Mouse (Mus musculus): Measurements from ENCODE around the gene Nptn. TPM values are rescaled to one million over a fixed set of nuclear protein-coding genes. Genes with fewer than 3 reads are reported as not detected.
"Not testable (repeated sequence)": the region's sequence is repeated elsewhere in the genome, so short reads cannot be mapped to it uniquely, and the experiment has no call there.

The Nptn gene
- total RNA-seq, 2 experiments from 2014 or later: 825 to 896 TPM

DNA sequence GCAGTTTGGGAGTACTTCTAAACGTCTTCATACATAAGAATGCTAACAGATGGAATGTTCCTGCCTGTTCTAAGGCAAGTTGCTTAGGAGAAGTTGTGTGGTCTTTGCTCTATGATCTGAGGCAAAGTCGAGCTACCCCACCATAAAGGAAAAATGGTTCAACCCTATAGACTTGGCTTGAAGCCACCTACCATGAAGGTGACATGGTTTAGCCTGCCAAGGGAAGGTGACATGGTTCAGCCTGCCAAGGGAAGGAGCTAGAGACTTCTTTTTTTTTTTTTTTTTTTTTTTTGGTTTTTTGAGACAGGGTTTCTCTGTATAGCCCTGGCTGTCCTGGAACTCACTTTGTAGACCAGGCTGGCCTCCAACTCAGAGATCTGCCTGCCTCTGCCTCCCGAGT is 16.1 kb upstream of the Nptn start:
- not testable (repeated sequence) for DNase-seq

DNA sequence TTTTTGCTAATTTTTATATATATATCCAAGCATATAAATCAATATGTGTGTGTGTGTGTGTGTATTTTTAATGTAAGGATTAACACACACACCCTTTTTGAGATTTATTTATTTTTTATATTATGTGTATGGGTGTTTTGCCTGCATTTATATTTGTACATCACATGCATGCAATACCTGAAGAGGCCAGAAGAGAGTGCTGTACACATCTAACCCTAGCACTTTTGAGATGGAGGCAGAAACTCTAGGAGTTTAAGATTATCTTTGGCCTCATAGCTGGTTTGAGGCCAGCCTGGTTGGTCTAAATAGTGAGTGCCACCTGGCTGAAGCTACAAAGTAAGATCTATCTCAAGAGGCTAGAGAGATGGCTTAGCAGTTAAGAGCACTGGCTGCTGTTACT is 14.4 kb upstream of the Nptn start:
- no peak for DNase-seq

DNA sequence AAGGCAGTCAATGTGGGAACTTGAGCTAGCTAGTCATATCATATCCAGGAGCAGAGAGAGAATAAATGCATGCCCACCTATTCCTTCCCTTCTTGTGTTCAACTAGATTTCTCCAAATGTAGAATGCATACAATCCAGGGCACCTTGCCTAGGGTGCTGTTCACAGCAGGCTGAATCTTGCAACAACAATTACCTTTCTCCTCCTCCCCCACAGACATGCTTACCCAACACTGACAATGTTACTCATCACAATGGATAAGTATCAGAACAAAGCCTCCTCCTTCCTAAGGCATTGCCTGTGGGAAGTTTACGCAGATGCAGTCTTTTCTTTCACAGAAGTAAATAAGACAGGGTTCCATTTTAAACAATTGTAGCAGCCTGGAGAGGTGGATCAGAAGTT is 11.0 kb upstream of the Nptn start:
- DNase-seq: no peak

DNA sequence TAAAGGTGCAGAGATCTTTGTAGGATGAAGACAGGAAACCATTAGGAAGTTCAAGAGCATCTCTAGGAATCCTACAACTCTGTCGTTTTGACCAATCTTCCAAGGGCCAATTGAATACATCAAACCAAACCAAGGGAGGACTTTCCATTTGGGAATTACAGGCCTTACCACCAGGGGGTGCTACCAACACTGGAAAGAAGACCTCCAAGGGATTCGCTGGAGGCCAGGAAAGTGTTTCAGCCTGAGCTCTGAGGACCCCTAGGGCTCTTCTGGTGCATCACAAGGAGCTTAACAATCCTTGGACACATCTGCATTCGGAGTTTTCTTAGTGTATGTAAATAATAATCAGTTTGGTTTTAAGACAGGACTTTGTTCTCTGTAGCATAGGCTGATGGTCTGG is 3.4 kb upstream of the Nptn start:
- DNase-seq: peak; percentile 64 to 81

DNA sequence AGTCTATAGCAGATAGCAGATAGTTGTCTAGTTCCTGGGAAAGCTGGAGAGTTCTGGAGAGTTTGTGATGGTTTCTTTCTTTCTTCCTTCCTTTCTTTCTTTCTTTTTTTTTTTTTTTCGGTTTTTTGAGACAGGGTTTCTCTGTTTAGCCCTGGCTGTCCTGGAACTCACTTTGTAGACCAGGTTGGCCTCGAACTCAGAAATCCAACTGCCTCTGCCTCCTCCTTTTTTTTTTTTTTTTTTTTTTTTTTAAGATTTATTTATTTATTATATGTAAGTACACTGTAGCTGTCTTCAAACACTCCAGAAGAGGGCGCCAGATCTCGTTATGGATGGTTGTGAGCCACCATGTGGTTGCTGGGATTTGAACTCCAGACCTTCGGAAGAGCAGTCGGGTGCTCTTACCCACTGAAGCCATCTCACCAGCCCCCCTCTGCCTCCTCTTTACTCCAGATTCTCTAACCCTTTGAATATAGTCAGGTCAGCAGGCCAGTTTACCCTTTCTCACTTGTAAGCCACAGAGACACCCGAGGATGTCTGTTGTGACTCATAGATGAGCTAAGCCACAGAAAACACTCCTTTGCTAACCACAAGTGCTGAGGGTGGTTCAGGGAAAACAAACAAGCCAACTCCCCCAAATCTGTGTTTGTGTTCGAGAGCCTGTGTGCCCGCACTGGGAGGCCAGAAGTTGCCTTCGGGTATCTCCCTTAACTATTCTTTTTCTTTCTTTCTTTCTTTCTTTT is 1.4 kb upstream of the Nptn start:
- not testable (repeated sequence) for DNase-seq

DNA sequence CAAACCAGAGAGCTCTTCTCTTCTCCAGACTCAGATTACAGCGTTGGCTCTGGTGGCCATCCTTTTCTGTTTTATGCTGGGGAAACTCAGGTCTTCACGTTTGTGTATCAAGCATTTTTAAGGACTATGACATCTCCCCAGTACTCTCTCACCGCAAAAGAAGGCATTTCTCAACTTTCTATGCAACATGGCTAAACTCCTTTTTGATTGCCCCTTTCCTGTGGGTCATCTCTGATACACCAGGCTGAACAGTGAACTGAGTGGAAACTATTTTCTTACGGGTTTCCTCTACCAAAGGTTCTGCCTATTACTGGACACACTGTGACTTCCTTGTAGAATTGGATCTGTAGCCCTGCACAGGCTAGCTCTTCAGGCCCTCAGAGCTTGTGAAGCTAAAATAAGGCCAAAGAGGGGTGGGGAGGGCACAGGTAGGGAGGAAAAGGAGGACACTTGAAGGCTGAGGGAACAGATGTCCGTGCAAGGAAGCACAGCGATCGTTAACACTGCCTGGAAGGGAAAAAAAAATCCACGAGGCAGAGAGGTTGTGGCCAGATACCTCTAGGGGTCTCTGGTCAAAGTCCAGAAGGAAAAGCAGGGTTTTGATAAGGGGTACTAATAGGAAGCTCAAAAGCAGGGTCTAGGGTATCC is 633 bp upstream of the Nptn start:
- no peak for DNase-seq

DNA sequence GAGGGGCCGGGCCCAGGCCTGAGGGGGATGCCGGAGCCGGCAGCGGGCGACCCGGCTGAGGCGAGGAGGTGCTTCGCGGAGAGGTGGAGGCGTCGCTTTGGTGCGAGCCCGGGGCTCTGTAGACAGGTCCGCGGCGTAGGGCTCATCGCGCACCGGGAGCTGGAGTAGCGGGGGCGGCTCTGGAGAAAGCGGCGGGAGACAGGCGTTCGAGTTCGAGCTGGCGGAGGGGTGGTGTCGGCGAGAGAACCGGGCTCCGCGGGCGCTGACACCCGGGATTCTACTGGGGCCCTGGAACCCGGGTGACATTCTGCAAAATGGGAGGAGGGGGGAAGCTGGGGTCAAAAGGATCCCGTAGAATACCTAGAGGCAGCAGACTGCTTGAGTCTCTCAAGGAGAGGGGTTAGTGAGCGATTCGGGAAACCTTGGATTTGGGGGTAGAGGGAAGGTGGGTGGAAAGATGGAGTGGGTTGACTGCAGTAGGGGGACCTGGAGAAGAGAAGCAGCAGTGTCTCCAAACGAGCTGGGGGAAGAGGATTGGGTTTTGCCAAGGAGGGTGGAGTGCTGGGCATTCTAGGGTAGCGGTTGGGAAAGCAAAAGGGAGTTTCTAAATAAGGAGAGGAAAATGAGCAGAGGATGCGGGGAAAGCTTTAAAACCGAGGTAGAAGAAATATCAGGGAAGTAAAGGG is 684 bp downstream of the Nptn start:
- DNase-seq: peak; percentile 35 to 49

DNA sequence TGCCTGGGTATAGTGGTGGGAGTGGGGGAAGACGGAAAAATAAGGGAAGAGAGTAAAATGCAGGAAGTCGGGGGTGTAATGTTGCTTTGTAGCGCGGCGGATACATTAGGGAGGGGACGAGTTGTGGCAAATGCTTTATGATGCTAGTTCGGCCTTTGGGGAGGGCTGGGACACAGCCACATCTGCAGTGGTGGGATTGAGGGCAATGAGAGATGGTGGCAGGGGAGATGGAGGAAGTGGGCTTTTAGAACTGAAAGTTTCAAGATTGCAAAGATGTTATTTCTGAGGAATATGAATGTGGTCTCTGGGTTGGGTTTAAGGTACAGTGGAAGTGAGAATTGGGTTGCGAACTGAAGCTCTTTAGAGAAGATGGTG is 1.2 kb downstream of the Nptn start:
- peak in 1 of 2 experiments; percentile 14 for DNase-seq

DNA sequence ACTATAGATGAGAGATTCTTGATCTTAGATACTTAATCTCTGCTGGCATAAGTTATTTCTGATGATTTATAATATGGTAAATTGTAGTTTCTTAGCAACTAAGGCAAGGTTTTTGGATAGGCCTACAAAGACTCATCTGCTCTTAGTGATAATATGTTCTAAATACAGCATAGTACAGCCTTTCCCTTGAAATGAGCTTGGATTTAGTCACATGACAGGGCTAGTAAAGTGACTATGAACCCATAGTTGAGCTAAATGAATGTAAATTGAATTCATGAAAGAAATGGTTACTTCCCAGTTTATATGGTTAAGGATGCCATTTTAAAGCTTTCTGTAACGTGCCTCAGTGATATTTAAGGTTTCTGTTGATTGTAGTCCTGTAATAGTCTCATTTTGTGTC is 2.3 kb downstream of the Nptn start:
- no peak for DNase-seq

DNA sequence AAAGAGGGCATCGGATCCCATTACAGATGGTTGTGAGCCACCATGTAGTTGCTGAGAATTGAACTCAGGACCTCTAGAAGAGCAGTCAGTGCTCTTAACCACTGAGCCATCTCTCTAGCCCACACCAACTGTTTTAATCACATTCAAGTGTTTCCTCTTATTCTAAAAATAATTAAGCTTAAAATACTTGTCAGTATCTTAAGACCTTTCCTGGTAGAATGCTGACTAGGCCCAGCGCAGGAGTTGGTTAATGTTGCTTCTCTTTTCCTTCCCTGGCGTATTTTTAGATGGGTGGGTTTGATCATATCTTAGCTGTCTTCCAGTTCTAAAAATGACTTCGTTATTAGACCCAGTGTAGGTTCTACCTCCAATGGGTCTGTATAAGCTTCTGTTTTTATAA is 6.6 kb downstream of the Nptn start:
- DNase-seq: no peak

DNA sequence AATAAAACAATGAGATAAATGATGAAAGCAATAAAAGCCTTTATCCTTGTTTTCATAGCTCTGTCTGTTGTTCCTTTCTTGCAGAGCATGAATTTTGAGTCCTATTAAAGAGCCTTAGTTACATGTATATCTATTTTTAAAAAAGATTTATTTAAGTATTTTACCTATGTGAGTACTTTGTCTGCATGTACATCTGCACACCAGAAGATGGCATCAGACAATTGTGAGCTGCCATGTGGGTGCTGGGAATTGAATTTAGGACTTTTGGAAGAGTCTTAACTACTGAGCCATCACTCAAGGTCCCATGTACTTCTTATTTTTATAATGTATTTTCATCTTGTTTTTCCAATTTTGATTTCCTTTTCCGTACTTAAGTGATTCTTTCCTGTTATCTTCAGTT is 13.3 kb downstream of the Nptn start:
- DNase-seq: no peak

DNA sequence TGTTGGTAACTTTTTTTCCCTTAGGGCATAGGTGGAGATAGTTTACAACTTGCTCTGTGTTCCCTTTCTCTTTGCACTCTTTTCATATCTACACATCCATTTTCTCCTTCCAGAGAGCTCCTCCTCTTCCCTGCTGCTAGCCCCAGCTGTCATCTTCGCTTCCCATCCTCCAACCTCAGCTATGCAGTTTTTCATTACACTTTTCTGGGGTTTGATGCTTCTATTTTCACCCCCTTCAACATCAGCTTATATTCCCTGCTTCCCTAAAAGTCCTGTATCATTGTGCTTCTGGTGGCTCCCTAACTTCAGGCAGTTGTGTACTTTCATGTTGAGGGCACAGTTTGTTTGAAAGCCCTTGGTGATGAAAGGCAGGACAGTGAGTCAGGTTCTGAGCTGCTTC is 31.8 kb downstream of the Nptn start:
- DNase-seq: peak; percentile 21 to 27

DNA sequence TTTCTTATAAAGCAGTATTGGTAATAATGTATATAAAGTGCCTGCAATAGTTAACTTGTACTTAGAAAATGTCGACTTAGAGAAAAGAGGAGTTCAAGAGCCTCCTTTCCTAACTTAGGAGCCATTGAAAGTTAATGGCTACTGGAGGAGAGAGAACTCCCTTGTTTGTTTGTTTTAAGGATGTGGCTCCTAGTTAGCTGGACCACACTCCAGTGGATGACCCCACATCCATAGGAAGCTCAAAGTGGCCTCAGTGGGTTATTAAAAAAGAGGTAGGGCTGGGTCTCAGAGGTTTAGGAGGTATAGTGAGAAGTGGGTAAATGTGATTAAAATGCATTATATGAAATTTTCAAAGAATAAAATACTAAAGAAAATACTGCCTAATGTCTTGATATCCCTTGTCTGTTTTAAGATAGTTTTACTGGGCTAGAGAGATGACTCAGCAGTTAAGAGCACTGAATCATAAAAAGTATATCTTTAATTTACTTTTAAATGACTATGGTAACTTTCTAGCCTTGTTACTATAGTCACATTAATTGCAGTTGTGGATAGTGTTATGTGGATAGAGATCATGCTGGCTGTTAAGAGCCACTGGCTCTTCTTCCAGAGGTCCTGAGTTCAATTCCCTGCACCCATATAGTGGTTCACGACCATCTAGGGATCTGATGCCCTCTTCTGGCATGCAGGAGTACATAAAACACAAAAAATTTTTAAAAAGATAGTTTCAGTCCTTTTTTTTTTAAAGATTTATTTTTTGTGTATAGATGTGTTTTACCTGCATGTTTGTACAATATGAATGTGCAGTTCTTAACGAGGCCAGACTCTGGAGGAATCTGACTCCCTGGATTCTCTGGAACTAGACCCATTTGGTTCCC is 33.3 kb downstream of the Nptn start:
- DNase-seq: no peak

DNA sequence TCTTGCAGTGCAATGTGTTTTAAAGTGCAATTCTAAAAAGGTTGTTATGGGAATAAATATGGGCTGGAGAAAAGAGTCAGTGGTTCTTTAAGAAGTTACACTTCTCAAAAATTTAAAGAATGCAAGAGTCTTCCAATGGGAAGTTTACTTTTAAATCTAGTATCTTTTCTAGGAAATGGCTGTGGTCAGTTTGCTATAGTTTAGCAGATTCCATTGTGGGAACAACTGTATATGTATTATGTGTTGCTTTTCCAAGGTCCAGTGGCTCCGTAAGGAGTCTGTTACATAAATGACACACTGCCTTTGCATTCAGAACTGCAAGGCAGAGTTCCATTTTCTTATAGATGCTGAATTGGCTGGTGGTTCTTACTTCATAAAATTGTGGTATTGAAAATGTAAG is 41.0 kb downstream of the Nptn start:
- no peak for DNase-seq

DNA sequence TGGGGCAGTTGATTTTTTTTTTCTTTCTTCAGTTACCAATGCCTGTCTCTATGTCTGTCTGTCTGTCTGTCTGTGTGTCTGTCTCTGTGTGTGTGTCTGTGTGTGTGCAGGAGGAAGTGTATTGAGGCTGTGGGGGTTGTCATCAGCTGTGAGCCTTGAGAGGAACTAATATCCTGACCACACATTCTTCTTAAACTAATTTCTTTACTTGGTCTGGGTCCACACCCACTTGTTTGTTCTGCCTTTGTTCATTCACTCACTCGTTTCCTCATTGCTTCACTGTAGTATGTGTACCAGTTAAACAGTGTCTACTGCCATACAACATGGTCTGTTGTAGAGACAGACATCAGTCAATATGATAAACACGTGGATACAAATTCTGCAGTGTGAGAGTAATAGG is 45.2 kb downstream of the Nptn start:
- DNase-seq: no peak

DNA sequence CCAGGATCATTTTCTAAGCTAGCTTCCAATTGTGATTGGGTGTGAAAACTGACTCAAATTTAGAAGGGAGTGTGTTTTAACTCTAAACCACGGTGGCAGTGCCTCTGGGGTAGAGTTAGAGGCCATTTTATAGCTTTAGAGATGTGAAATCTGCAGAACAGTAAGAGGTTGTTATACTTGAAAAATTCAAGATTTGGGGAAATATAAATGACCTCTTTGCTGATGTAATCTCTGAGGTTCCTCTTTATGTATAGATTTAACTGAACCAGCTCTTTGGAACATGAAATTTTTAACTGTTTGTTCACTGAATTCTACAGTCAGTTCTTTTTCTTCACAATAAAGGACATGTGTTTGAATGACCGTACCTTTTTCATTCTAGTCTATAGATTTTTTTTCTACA is 48.4 kb downstream of the Nptn start:
- no peak for DNase-seq

DNA sequence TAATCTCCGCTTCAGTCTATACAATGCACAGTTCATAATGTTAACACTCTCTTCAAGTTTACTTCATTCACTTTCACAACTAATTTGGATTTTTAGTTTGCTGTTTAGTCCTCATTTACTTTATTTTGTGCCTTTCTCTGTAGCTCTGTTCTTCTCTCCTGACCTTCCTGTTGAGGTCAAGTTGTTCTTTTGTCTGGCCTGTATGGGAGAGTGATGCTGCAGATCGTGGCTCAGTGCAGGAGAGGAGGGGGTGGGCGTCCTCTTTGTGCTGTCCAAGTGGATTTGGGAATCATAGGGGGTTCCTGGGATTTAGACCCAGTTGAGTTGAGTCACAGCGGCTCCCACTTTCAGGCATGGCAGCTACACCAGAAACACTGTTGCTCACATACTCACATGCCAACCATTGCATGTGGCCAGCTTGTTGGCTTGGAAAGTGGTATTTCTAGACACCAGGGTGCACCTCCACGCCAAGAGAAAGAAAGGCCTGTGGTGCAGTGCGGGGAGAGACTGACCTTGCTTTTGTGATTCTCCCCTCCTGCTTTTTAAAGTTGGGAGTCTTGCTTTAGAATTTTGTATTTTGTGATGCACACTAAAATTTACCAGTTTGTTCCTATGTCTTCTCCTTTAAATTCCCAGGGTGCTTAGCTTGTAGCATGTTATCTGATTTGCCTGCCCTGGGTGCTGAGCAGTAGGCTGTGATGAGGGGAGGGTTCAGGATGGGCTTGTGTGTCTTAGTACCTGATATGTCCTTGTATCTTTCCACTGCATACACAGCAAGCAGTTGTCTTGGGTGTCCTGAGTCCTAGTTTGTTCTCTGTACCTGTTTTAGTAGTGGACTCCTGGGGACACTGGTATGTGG is 66.6 kb downstream of the Nptn start:
- DNase-seq: no peak

DNA sequence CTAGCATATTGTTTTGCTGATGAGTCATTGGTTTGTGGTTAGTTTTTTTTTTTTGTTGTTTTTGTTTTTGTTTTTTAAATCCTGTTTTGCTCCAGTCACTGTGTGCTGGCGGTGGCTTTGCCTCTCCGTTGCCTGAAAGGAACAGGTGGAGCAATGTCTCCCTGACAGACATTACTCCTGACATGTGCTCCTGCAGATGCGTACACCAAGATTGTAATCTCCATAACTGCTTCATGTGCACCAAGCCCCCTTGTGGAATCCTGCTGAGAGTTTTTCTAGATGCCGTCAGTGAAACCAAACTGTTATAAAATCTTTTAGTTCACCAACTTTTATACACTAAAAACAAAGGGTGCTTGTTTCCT is 67.2 kb downstream of the Nptn start:
- DNase-seq: no peak

DNA sequence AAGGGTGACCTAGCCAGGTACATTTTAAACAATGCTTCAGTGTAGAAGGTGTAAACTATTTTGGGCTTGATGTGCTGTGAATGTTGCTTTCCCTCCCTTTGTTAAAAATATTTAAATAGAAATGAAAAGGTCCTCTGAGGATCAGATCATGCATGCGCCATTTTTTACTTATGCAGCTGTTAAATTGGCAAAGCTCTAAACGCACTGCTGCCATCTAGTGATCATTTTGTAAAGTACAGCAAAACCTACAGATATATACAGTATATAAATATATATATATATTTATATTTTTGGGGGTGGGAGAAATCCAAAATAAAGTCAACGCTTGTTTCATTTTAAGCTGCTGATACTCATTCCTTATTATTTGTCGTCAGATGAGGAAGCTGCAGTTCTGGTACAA is 70.0 kb downstream of the Nptn start:
- DNase-seq: no peak

DNA sequence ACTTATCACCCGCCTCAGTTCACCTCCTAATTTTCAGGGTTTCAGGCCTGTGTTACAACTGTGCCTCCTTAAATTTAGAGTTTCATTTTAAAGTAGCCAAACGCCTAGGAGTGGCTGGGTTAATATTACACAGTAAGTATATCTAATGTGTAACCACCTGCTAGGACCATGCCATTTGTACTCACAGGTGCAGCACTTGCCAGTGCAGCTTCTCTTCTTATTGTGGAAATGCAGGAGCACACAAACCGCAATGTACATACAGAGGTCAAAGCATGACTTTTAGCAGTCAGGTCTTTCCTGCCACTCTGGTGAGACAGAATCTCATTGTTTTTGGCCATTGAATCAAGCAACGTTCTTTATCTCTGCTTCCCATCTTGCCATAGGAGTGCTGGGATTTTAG is 72.5 kb downstream of the Nptn start:
- DNase-seq: no peak

DNA sequence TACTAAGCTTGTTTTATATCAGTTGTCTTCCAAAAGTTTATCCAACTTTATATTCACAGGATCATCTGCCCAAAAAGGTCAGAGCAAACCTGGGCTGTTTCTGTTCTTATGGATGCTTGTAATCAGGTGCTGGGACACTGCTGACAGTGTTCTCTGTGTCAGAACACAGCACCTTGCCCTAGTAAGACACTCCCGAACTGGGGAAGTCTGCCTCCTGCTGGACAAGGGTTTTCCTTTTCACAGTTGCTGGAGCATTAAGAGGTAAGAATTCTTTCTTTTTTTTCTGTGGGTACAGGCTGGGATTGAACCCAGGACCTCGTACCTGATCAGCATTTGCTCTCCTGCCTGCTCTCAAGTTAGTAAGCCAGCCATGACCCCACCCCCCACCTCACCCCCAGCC is 74.4 kb downstream of the Nptn start:
- DNase-seq: no peak

DNA sequence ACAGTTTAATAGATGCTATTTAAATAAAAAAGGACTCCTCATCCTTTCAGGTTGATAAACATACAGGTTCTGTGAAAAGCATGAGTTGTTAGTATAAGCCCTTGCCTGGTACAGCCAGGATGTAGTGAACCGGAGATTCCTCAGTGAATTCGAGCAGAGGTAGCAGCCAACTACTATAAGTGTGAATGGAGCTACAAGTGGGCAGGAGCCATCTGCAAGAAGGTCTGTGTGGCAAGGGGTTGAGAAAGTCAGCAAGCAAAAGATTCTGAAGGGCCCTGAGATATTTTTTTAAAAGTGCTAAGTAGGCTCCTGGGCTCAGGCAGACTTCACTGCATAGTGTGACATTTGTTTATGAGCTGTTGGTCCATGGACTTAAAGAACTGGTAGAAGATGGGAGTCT is 74.8 kb downstream of the Nptn start:
- no peak for DNase-seq
